ENCODE assay signal across 8 mouse cellular contexts in genomic region chr15:57600562-57600961, GRCm38 (mm10).
DNase-seq lines count a peak whose midpoint lies in the region; ATAC-seq lines count a peak whose summit lies in the region.

No protein-coding gene starts in this region.

- no peak for ATAC-seq in erythroblast, adult 5-6 weeks (replicated peaks; ENCODE audit: low FRiP score, poor library complexity, severe bottlenecking)

- DNase-seq in CD8-positive naive resting alpha-beta T cell, adult 2 months (ENCODE audit: low read depth in 2 of 2, low spot score in 2 of 2) = peak; percentile 21 to 54
- peak; percentile 52 for DNase-seq in R1 (ENCODE audit: low read depth, low spot score)
- DNase-seq in cerebellum, postnatal 25 days = peak; percentile 73 to 81
- peak; percentile 19 for DNase-seq in gastrocnemius, postnatal 25 days
- DNase-seq in kidney, postnatal 14 days = peak; percentile 56
- peak; percentile 57 for DNase-seq in lung, postnatal 10 days
- peak; percentile 36 for DNase-seq in ovary, postnatal 36 days (ENCODE audit: low spot score)

Comparison
In these comparisons a context has a peak if more than half of its experiments do, and no peak if none do; other contexts are left out.
1. DNase-seq: peak in every context shown above with its lines; median percentile 77 in cerebellum, postnatal 25 days; 57 in lung, postnatal 10 days; 56 in kidney, postnatal 14 days; 52 in R1; 38 in CD8-positive naive resting alpha-beta T cell, adult 2 months; 36 in ovary, postnatal 36 days; 19 in gastrocnemius, postnatal 25 days.